Mouse (Mus musculus): ENCODE measurements at regions not wholly inside any gene's neighbourhood (a gene's known extent, or its start where the extent isn't known, plus 50 kb on each side); places are given as distances from the start of the nearest gene placed in this dataset.
A peak's percentile ranks its signal among the peaks of the same experiment; 100 is the strongest.

DNA sequence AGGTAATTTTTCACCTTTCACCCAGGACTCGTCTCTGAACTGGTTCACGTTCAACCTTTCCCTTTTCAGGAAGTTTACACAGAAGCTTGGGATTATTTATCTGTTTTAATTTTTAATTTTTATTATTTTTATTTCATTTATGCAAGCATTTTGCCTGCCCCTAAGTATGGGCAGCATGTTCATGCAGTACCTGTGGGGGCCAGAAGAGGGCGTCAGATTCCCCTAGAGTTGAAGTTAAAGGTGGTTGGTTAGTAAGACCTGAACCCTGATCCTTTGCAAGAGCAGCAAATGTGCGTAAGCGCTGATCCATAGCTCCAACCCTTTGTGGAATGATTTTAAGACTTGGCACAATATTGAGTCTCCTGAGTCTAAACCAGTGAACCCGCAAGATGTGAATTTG, 271.7 kb upstream of the Rora start:
- TF ChIP-seq CTCF (IDR thresholded peaks at IDR 0.05; ENCODE audit: borderline replicate concordance, insufficient read depth, low read depth, low read length) (peak; percentile 12; the same call in 1 of the 2 replicates), POLR2A (IDR thresholded peaks at IDR 0.05; ENCODE audit: borderline replicate concordance, insufficient read depth, low read length) (no peak)
